Mouse (Mus musculus) neural tube, embryonic 13.5 days (tissue): ENCODE data around the gene Tmem132b. TPM values are rescaled to one million over a fixed set of nuclear protein-coding genes. Genes with fewer than 3 reads are reported as not detected.

Source experiments
- ATAC-seq: fragments of 200-750 bp; cut with Nextera tagmentation; 2 replicates; pipeline ENCODE4 v1.8.0; 2017; ENCODE audit warnings: low read depth, mild to moderate bottlenecking, moderate TSS enrichment, moderate library complexity
- H3K27ac ChIP-seq: fragments of 300-500 bp; sonication (generic); replicated peaks from 2 replicates; pipeline ENCODE4 v1.5.1; 2015; ENCODE audit warnings: moderate library complexity, mild to moderate bottlenecking, inconsistent platforms
- H3K27me3 ChIP-seq: fragments of 300-500 bp; sonication (generic); 2 replicates; pipeline ENCODE4 v1.6.1; 2015; ENCODE audit warnings: mild to moderate bottlenecking, inconsistent platforms
- H3K36me3 ChIP-seq: fragments of 300-500 bp; sonication (generic); 2 replicates; pipeline ENCODE4 v1.6.1; 2015; ENCODE audit warnings: mild to moderate bottlenecking, inconsistent platforms
- H3K4me1 ChIP-seq: fragments of 300-500 bp; sonication (generic); replicated peaks from 2 replicates; pipeline ENCODE4 v1.6.1; 2015; ENCODE audit warnings: inconsistent platforms
- H3K4me2 ChIP-seq: fragments of 300-500 bp; sonication (generic); 2 replicates; pipeline ENCODE4 v1.6.1; 2015; ENCODE audit warnings: inconsistent platforms, mild to moderate bottlenecking, moderate library complexity
- H3K4me3 ChIP-seq: fragments of 300-500 bp; sonication (generic); 2 replicates; pipeline ENCODE4 v1.5.1; 2015; ENCODE audit warnings: mild to moderate bottlenecking, inconsistent platforms
- H3K9ac ChIP-seq: fragments of 300-500 bp; sonication (generic); 2 replicates; pipeline ENCODE4 v1.6.1; 2015; ENCODE audit warnings: moderate library complexity, mild to moderate bottlenecking, inconsistent platforms
- H3K9me3 ChIP-seq: fragments of 300-500 bp; sonication (generic); 2 replicates; pipeline ENCODE4 v1.6.1; 2016; ENCODE audit warnings: inconsistent platforms
- WGBS: fragments of 180-500 bp; shearing (Covaris S2); methylation state at CpG from one replicate; pipeline ENCODE4 v1.1.7; 2015; 5-methylcytosine and 5-hydroxymethylcytosine counted together
- polyA plus RNA-seq: library from polyadenylated mRNA; unstranded; fragments of >200 nt; fragmentation: Nextera tagmentation; extraction: Ambion mirVana; gene quantifications from 2 replicates; pipeline ENCODE4 v1.2.1, GENCODE M21; 2015

Tmem132b gene
- polyA plus RNA-seq, 1 experiment from 2014 or later: 3.0 TPM

- Histone ChIP-seq H3K4me1 (peaks cover 3% of the 10 kb centered on the region; the same call in 1 of the 2 replicates), H3K27ac (no peak overlapping the region), H3K4me3 (no peak overlapping the region), H3K36me3 (no peaks in the 10 kb centered on the region), H3K27me3 (no peaks in the 10 kb centered on the region), H3K9me3 (no peaks in the 10 kb centered on the region), H3K9ac (no peak overlapping the region), H3K4me2 (no peak overlapping the region)
- WGBS: 46% methylated on average over 10 of the region's 10 CpGs
- ATAC-seq: no peak
These were observed 161.0 kb downstream of the Tmem132b start for GRCm38 (mm10) chr5:125692538-125692937.

- Histone ChIP-seq H3K27ac (no peak overlapping the region), H3K9me3 (no peaks in the 10 kb centered on the region), H3K4me3 (no peak overlapping the region), H3K9ac (no peak overlapping the region), H3K27me3 (no peaks in the 10 kb centered on the region), H3K4me1 (no peaks in the 10 kb centered on the region), H3K4me2 (no peak overlapping the region), H3K36me3 (no peaks in the 10 kb centered on the region)
- no peak for ATAC-seq
- 69% methylated on average over 3 of the region's 3 CpGs for WGBS
These were observed 167.8 kb downstream of the Tmem132b start for GRCm38 (mm10) chr5:125699395-125699794.

- Histone ChIP-seq H3K4me1 (no peaks in the 10 kb centered on the region; the same call in 1 of the 2 replicates), H3K4me2 (no peak overlapping the region), H3K9ac (no peak overlapping the region), H3K9me3 (no peaks in the 10 kb centered on the region), H3K27ac (no peak overlapping the region), H3K36me3 (no peaks in the 10 kb centered on the region), H3K27me3 (no peaks in the 10 kb centered on the region), H3K4me3 (no peak overlapping the region)
- 88% methylated on average over 5 of the region's 5 CpGs for WGBS
- ATAC-seq: no peak
These were observed 168.7 kb downstream of the Tmem132b start for GRCm38 (mm10) chr5:125700234-125700633.

GRCm38 (mm10) chr5:125705379-125705778 is 173.8 kb downstream of the Tmem132b start:
- H3K27ac ChIP-seq: no peak overlapping the region
- H3K27me3 ChIP-seq: no peaks in the 10 kb centered on the region
- WGBS: 63% methylated on average over 8 of the region's 8 CpGs
- no peaks in the 10 kb centered on the region for H3K36me3 ChIP-seq
- H3K4me1 ChIP-seq: no peaks in the 10 kb centered on the region; the same call in 1 of the 2 replicates
- no peak overlapping the region for H3K4me3 ChIP-seq
- H3K4me2 ChIP-seq: no peak overlapping the region
- H3K9ac ChIP-seq: no peak overlapping the region
- H3K9me3 ChIP-seq: no peaks in the 10 kb centered on the region
- ATAC-seq: peak; percentile 59; the same call in 1 of the 2 replicates

- no peak for ATAC-seq
- no peak overlapping the region for H3K9ac ChIP-seq
- WGBS: 0% methylated on average over 3 of the region's 3 CpGs
These were observed 177.6 kb downstream of the Tmem132b start for GRCm38 (mm10) chr5:125709160-125709559.

GRCm38 (mm10) chr5:125726815-125727214 is 195.2 kb downstream of the Tmem132b start:
- H3K27ac ChIP-seq: no peak overlapping the region
- WGBS: 91% methylated on average over 7 of the region's 7 CpGs
- peaks cover 4% of the 10 kb centered on the region; the same call in 1 of the 2 replicates for H3K9me3 ChIP-seq
- no peaks in the 10 kb centered on the region for H3K27me3 ChIP-seq
- no peak for ATAC-seq
- no peak overlapping the region for H3K4me3 ChIP-seq
- H3K9ac ChIP-seq: no peak overlapping the region
- no peak overlapping the region for H3K4me2 ChIP-seq
- no peaks in the 10 kb centered on the region for H3K4me1 ChIP-seq
- no peaks in the 10 kb centered on the region for H3K36me3 ChIP-seq

More at GRCm38 (mm10) chr5:125709160-125709559, 177.6 kb downstream of the Tmem132b start:
- no peaks in the 10 kb centered on the region; the same call in 1 of the 2 replicates for H3K4me1 ChIP-seq
- H3K9me3 ChIP-seq: no peaks in the 10 kb centered on the region
- H3K4me3 ChIP-seq: no peak overlapping the region
- H3K4me2 ChIP-seq: no peak overlapping the region
- no peaks in the 10 kb centered on the region for H3K27me3 ChIP-seq
- H3K27ac ChIP-seq: no peak overlapping the region
- H3K36me3 ChIP-seq: no peaks in the 10 kb centered on the region

GRCm38 (mm10) chr5:125727436-125727835 is 195.9 kb downstream of the Tmem132b start:
- Histone ChIP-seq H3K4me2 (no peak overlapping the region), H3K27ac (no peak overlapping the region), H3K4me3 (no peak overlapping the region), H3K4me1 (no peaks in the 10 kb centered on the region), H3K27me3 (no peaks in the 10 kb centered on the region), H3K9me3 (peaks cover 5% of the 10 kb centered on the region; the same call in 1 of the 2 replicates), H3K9ac (no peak overlapping the region), H3K36me3 (no peaks in the 10 kb centered on the region)
- no peak for ATAC-seq
- 84% methylated on average over 5 of the region's 5 CpGs for WGBS

- no peak overlapping the region for H3K9ac ChIP-seq
- no peaks in the 10 kb centered on the region for H3K36me3 ChIP-seq
- no peak overlapping the region for H3K27ac ChIP-seq
- ATAC-seq: no peak
- no peak overlapping the region for H3K4me3 ChIP-seq
- no peak overlapping the region for H3K4me2 ChIP-seq
- 55% methylated on average over 9 of the region's 9 CpGs for WGBS
- no peaks in the 10 kb centered on the region for H3K4me1 ChIP-seq
- no peaks in the 10 kb centered on the region for H3K27me3 ChIP-seq
- peaks cover 10% of the 10 kb centered on the region for H3K9me3 ChIP-seq
These were observed 196.4 kb downstream of the Tmem132b start for GRCm38 (mm10) chr5:125727936-125728335.

GRCm38 (mm10) chr5:125728521-125728920 is 196.9 kb downstream of the Tmem132b start:
- 94% methylated on average over 3 of the region's 3 CpGs for whole genome bisulfite sequencing
- no peaks in the 10 kb centered on the region for H3K27me3 ChIP-seq
- H3K36me3 ChIP-seq: no peaks in the 10 kb centered on the region
- no peak overlapping the region for H3K27ac ChIP-seq
- no peak overlapping the region for H3K4me2 ChIP-seq
- H3K9me3 ChIP-seq: peaks cover 15% of the 10 kb centered on the region
- H3K9ac ChIP-seq: no peak overlapping the region
- no peak overlapping the region for H3K4me3 ChIP-seq
- H3K4me1 ChIP-seq: no peaks in the 10 kb centered on the region
- ATAC-seq: no peak

GRCm38 (mm10) chr5:125733806-125734205 is 202.2 kb downstream of the Tmem132b start:
- Histone ChIP-seq H3K36me3 (no peaks in the 10 kb centered on the region), H3K4me3 (no peak overlapping the region), H3K27ac (no peak overlapping the region), H3K27me3 (no peaks in the 10 kb centered on the region), H3K4me2 (no peak overlapping the region), H3K9ac (no peak overlapping the region), H3K4me1 (no peaks in the 10 kb centered on the region), H3K9me3 (peaks cover 15% of the 10 kb centered on the region)
- WGBS: 100% methylated on average over 1 of the region's 1 CpGs
- ATAC-seq: no peak

GRCm38 (mm10) chr5:125737105-125737504 is 205.5 kb downstream of the Tmem132b start:
- H3K4me3 ChIP-seq: no peak overlapping the region
- H3K27ac ChIP-seq: no peak overlapping the region
- no peaks in the 10 kb centered on the region for H3K36me3 ChIP-seq
- no peak for ATAC-seq
- no peaks in the 10 kb centered on the region for H3K4me1 ChIP-seq
- no peaks in the 10 kb centered on the region for H3K27me3 ChIP-seq
- WGBS: 43% methylated on average over 9 of the region's 9 CpGs
- peaks cover 15% of the 10 kb centered on the region for H3K9me3 ChIP-seq
- no peak overlapping the region for H3K4me2 ChIP-seq
- no peak overlapping the region for H3K9ac ChIP-seq

- H3K27me3 ChIP-seq: no peaks in the 10 kb centered on the region
- H3K36me3 ChIP-seq: no peaks in the 10 kb centered on the region
- WGBS: 78% methylated on average over 6 of the region's 6 CpGs
- no peak overlapping the region for H3K4me2 ChIP-seq
- H3K27ac ChIP-seq: no peak overlapping the region
- H3K9me3 ChIP-seq: no peaks in the 10 kb centered on the region
- H3K4me3 ChIP-seq: no peak overlapping the region
- H3K9ac ChIP-seq: no peak overlapping the region
- no peak for ATAC-seq
- H3K4me1 ChIP-seq: peaks cover 14% of the 10 kb centered on the region; the same call in 1 of the 2 replicates
These were observed 211.9 kb downstream of the Tmem132b start for GRCm38 (mm10) chr5:125743503-125743902.

- H3K36me3 ChIP-seq: no peaks in the 10 kb centered on the region
- no peak overlapping the region for H3K4me2 ChIP-seq
- H3K27me3 ChIP-seq: no peaks in the 10 kb centered on the region
- no peak overlapping the region for H3K27ac ChIP-seq
- no peaks in the 10 kb centered on the region for H3K9me3 ChIP-seq
- peaks cover 14% of the 10 kb centered on the region; the same call in 1 of the 2 replicates for H3K4me1 ChIP-seq
- H3K4me3 ChIP-seq: no peak overlapping the region
- 60% methylated on average over 7 of the region's 7 CpGs for WGBS
- H3K9ac ChIP-seq: no peak overlapping the region
- no peak for ATAC-seq
These were observed 214.2 kb downstream of the Tmem132b start for GRCm38 (mm10) chr5:125745727-125746126.
